Mouse (Mus musculus) midbrain, embryonic 12.5 days (tissue): ENCODE measurements around the gene Agpat4. TPM values are rescaled to one million over a fixed set of nuclear protein-coding genes. Genes with fewer than 3 reads are reported as not detected.

Source experiments
- ATAC-seq: fragments of 200-750 bp; cut with Nextera tagmentation; 2 replicates; pipeline ENCODE4 v1.8.0; 2017; ENCODE audit warnings: low read depth, moderate TSS enrichment, moderate library complexity; ENCODE audit not compliant: low FRiP score
- H3K27ac ChIP-seq: fragments of 300-500 bp; sonication (generic); replicated peaks from 2 replicates; pipeline ENCODE4 v1.5.1; 2016; ENCODE audit warnings: mild to moderate bottlenecking
- H3K27me3 ChIP-seq: fragments of 300-500 bp; sonication (generic); 2 replicates; pipeline ENCODE4 v1.6.1; 2016; ENCODE audit warnings: mild to moderate bottlenecking
- H3K36me3 ChIP-seq: fragments of 300-500 bp; sonication (generic); 2 replicates; pipeline ENCODE4 v1.6.1; 2016
- H3K4me1 ChIP-seq: fragments of 300-500 bp; sonication (generic); 2 replicates; pipeline ENCODE4 v1.6.1; 2016
- H3K4me2 ChIP-seq: fragments of 300-500 bp; sonication (generic); replicated peaks from 2 replicates; pipeline ENCODE4 v1.6.1; 2016; ENCODE audit warnings: mild to moderate bottlenecking, moderate library complexity
- H3K4me3 ChIP-seq: fragments of 300-500 bp; sonication (generic); 2 replicates; pipeline ENCODE4 v1.5.1; 2016; ENCODE audit warnings: mild to moderate bottlenecking
- H3K9ac ChIP-seq: fragments of 300-500 bp; sonication (generic); replicated peaks from 2 replicates; pipeline ENCODE4 v1.6.1; 2016; ENCODE audit warnings: mild to moderate bottlenecking, moderate library complexity
- H3K9me3 ChIP-seq: fragments of 300-500 bp; sonication (generic); 2 replicates; pipeline ENCODE4 v1.6.1; 2016; ENCODE audit warnings: mild to moderate bottlenecking
- WGBS: fragments of 180-500 bp; shearing (Covaris S2); methylation state at CpG from one replicate; pipeline ENCODE4 v1.1.7; 2016; 5-methylcytosine and 5-hydroxymethylcytosine counted together
- polyA plus RNA-seq: library from polyadenylated mRNA; unstranded; fragments of >200 nt; fragmentation: Nextera tagmentation; extraction: Ambion mirVana; gene quantifications from 2 replicates; pipeline ENCODE4 v1.2.1, GENCODE M21; 2016

The Agpat4 gene
- polyA plus RNA-seq, 1 experiment from 2014 or later: 42.4 TPM

DNA sequence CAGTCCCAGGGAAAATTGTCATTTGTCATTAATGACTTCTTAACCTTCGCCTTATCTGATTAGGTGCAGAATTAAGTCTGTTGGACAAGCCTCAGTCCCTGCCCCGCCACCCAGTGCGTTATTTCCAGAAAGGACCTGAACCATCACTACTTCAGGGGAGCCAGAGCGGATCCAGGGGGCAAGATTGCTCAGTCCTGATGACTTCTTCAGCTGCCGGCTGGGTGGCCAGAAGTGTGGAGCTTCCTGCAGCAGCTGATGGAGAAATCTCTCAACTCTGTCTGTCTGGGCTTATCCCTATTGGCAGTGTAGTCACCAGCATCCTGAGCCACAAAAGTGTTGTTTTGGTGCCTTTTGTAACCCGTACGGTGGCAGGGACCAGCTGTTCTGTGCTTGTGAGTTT is 60.8 kb downstream of the Agpat4 start:
- Histone ChIP-seq H3K4me2 (no peak overlapping the region), H3K4me3 (no peak overlapping the region), H3K9ac (no peak overlapping the region), H3K4me1 (0 out of 2 replicates have a peak, but pooled peaks cover 2% of the 10 kb centered on the region), H3K36me3 (peaks cover 28% of the 10 kb centered on the region), H3K27ac (no peak overlapping the region), H3K27me3 (no peaks in the 10 kb centered on the region), H3K9me3 (no peaks in the 10 kb centered on the region; the same call in 1 of the 2 replicates)
- no peak for ATAC-seq
- 92% methylated on average over 7 of the region's 7 CpGs for WGBS

DNA sequence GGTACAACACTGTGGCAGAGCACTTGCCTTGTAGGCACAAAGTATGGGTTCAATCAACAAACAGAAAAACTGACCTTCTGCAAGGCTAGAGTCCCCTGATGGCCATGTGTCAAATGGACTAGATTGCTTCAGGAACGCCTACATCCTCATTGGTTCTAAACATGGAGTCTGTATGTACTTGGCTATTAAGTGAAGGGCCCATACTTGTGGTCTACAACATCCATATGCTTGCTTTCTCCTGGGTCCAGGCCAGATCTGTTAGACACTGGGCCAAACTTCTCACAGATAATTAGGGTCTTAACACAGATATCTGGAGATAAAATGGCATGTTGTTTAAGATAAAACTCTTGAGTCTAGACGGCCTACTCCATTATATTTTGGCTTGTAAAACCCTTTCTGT is 61.3 kb downstream of the Agpat4 start:
- H3K4me1 ChIP-seq: 0 out of 2 replicates have a peak, but pooled peaks cover 2% of the 10 kb centered on the region
- WGBS: 91% methylated on average over 2 of the region's 2 CpGs
- no peaks in the 10 kb centered on the region; the same call in 1 of the 2 replicates for H3K9me3 ChIP-seq
- ATAC-seq: no peak
- no peak overlapping the region for H3K27ac ChIP-seq
- H3K4me3 ChIP-seq: no peak overlapping the region
- H3K9ac ChIP-seq: no peak overlapping the region
- H3K4me2 ChIP-seq: no peak overlapping the region
- H3K27me3 ChIP-seq: no peaks in the 10 kb centered on the region
- H3K36me3 ChIP-seq: peaks cover 24% of the 10 kb centered on the region

DNA sequence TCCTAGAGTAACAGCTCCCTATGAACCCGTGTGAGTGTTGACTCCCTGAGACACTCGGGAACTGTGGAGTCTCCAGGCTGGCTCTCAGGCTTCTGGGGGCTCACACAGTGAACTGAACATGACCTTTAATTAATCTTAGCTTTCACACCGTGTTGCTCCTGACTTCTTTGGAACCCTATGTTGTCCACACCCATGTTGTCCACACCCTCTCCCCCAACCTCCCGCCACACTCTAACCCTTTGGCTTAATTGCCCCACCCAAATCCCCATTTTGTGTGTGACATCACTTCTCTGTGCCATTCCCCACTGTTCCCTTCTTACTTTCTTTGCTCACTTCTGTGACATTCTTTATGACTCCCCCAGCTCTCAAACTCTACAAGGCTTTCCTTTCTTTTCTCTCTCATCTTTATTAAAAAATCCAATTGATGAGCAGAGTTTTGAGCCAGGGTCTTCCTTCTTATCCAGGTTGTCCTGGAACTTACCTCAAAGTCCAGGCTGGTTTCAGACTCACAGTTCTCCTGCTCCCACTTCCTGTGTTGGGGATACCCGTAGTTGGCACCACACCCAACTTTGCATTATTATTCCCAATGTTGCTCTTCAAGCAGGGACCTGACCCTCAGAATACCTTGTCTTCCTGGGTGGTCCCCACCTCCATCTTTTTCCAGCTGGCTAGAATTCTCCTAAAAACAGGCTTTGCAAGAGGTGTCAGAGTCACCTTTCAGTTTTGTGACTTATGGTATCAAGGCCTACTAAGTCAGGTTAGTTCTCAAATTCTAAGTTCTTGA is 64.4 kb downstream of the Agpat4 start:
- Histone ChIP-seq H3K36me3 (peaks cover 10% of the 10 kb centered on the region; the same call in 1 of the 2 replicates), H3K9ac (no peak overlapping the region), H3K4me2 (no peak overlapping the region), H3K4me3 (no peak overlapping the region), H3K9me3 (no peaks in the 10 kb centered on the region), H3K27me3 (no peaks in the 10 kb centered on the region), H3K27ac (no peak overlapping the region), H3K4me1 (peaks cover 6% of the 10 kb centered on the region)
- ATAC-seq: no peak
- 84% methylated on average over 5 of the region's 5 CpGs for WGBS

DNA sequence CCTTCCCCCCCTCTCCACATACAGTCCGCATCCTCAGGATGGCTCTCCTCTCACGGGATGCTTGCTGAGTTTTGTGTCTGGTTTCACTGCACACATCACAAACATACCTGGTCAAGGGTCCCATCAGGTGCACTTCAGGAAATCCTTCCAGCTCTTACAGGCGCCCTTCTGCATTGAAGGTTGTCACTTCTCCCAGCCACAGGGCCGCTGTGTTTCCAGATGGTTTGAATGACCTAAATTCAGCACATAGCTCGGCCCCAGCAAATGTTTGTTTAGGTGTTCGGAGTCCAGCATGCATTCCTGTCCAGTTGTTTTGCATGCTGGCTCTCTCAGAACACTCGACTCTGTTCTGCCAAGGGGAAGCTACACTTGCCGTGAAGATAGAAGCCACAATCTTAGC is 65.8 kb downstream of the Agpat4 start:
- H3K27me3 ChIP-seq: no peaks in the 10 kb centered on the region
- no peak overlapping the region for H3K27ac ChIP-seq
- H3K4me1 ChIP-seq: peaks cover 6% of the 10 kb centered on the region
- no peak overlapping the region for H3K4me2 ChIP-seq
- no peak for ATAC-seq
- H3K9me3 ChIP-seq: no peaks in the 10 kb centered on the region
- no peak overlapping the region for H3K4me3 ChIP-seq
- 75% methylated on average over 8 of the region's 8 CpGs for WGBS
- H3K36me3 ChIP-seq: peaks cover 6% of the 10 kb centered on the region; the same call in 1 of the 2 replicates
- no peak overlapping the region for H3K9ac ChIP-seq

DNA sequence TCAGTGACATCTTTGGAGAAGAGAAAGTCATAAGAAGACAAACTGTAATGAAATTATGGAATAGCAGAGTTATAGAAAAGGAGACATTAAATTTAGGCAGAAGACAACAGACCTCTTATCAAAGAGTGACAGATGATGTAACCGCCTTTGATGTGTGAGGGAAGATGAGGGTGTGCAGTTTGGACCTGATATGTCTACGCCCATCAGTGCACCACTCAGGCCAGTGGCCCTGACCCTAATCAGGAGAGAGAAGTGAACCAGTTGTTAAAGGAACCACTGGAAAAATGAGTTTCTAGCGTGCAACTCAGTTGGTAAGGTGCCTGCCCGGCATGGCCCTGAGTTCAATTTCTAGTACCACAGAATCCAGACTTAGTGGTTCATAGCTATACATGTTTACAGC is 67.4 kb downstream of the Agpat4 start:
- Histone ChIP-seq H3K9ac (no peak overlapping the region), H3K27me3 (no peaks in the 10 kb centered on the region), H3K36me3 (no peaks in the 10 kb centered on the region), H3K4me1 (peaks cover 6% of the 10 kb centered on the region), H3K4me2 (no peak overlapping the region), H3K9me3 (no peaks in the 10 kb centered on the region), H3K27ac (no peak overlapping the region), H3K4me3 (no peak overlapping the region)
- WGBS: 96% methylated on average over 4 of the region's 4 CpGs
- ATAC-seq: no peak

DNA sequence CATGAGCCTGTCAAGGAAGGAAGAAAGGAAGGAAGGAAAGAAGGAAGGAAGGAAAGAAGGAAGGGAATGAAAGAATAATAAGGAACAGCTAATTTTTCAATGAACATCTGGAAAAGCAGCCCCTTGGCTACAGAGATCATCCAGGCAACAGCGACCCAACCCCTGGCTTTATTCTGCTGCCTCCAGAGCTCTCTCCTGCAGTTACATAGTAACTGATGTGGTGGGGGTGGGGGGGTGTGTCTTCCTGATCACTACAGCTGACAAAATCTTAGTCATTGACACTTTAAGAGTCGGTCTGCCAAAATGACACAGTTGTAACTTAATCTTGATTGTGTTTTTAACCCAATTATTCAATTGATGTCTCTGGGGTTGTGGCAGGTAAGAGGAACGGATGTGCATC is 67.8 kb downstream of the Agpat4 start:
- Histone ChIP-seq H3K4me2 (no peak overlapping the region), H3K27me3 (no peaks in the 10 kb centered on the region), H3K4me1 (peaks cover 6% of the 10 kb centered on the region), H3K9me3 (no peaks in the 10 kb centered on the region), H3K9ac (no peak overlapping the region), H3K36me3 (no peaks in the 10 kb centered on the region), H3K27ac (no peak overlapping the region), H3K4me3 (no peak overlapping the region)
- WGBS: 91% methylated on average over 3 of the region's 3 CpGs
- ATAC-seq: no peak

DNA sequence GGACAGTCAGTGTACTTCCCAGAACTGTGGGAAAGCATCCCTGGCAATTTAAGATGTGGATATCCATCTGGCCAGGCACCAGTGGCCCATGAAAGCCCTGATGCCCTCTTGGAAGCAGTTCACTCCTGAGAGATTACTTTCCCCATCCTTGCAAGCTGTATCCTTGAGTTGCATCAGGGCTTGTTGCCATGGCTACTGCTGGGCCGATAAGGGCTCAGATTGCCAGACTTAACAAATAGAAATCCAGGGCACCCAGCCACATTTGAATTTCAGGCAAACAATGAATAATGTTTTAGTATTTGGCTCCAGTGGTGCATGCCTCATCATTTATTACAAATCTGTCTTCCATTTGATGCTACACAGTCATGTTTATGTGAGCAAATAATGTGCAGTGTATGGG is 69.3 kb downstream of the Agpat4 start:
- peak overlapping the region; percentile 22; the same call in 1 of the 2 replicates for H3K27ac ChIP-seq
- WGBS: 48% methylated on average over 1 of the region's 1 CpGs

DNA sequence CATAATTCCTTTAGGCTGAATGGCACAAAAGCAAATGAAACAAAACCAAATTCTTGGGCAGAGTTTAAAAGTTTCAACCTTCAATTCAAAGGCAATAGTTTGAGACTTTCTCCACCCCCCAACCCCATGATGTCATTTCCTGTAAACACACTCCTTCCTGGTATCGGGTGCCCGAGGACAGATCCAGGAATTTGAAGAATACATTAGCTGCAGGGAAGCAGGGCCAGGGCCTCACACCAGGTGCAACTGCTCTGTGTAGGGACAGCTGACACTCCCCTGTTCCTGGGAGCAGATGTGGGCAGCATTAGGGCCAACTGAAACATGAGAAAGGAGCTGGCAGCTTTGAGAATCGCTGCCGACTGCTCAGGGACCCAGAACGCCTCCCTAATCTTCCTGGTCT is 76.6 kb downstream of the Agpat4 start:
- Histone ChIP-seq H3K4me3 (no peak overlapping the region), H3K4me2 (no peak overlapping the region), H3K4me1 (peaks cover 4% of the 10 kb centered on the region; the same call in 1 of the 2 replicates), H3K36me3 (0 out of 2 replicates have a peak, but pooled peaks cover 22% of the 10 kb centered on the region), H3K27me3 (no peaks in the 10 kb centered on the region), H3K9ac (no peak overlapping the region), H3K9me3 (no peaks in the 10 kb centered on the region), H3K27ac (no peak overlapping the region)
- no peak for ATAC-seq
- WGBS: 66% methylated on average over 5 of the region's 5 CpGs

More for the DNA sequence above, 69.3 kb downstream of the Agpat4 start:
- ATAC-seq: no peak
- Histone ChIP-seq H3K4me1 (peaks cover 6% of the 10 kb centered on the region), H3K4me3 (no peak overlapping the region), H3K36me3 (0 out of 2 replicates have a peak, but pooled peaks cover 3% of the 10 kb centered on the region), H3K9ac (no peak overlapping the region), H3K4me2 (no peak overlapping the region), H3K9me3 (no peaks in the 10 kb centered on the region), H3K27me3 (no peaks in the 10 kb centered on the region)

DNA sequence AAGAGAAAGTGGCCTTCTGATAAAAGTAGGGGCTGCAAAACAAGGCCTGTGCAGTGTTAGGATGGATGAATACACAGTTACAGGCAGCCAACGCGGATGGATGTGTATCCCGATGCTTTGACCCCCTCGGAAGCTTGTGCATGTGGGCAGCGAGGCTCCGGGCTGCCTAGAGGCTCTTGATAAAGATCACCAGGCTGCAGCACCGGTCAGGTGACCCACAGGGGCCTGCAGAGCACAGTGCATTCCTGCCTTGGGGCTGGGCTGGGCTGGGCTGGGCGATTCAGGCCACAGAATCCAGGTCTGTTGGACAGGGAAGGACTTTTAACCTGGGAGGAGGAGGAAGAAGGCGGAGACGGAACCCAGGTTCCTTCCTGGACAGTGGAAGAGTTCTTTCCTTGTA is 77.1 kb downstream of the Agpat4 start:
- H3K27ac ChIP-seq: no peak overlapping the region
- H3K4me1 ChIP-seq: peaks cover 4% of the 10 kb centered on the region; the same call in 1 of the 2 replicates
- H3K27me3 ChIP-seq: no peaks in the 10 kb centered on the region
- 0 out of 2 replicates have a peak, but pooled peaks cover 22% of the 10 kb centered on the region for H3K36me3 ChIP-seq
- H3K4me3 ChIP-seq: no peak overlapping the region
- 65% methylated on average over 10 of the region's 10 CpGs for WGBS
- no peak overlapping the region for H3K9ac ChIP-seq
- ATAC-seq: no peak
- H3K4me2 ChIP-seq: no peak overlapping the region
- no peaks in the 10 kb centered on the region for H3K9me3 ChIP-seq

DNA sequence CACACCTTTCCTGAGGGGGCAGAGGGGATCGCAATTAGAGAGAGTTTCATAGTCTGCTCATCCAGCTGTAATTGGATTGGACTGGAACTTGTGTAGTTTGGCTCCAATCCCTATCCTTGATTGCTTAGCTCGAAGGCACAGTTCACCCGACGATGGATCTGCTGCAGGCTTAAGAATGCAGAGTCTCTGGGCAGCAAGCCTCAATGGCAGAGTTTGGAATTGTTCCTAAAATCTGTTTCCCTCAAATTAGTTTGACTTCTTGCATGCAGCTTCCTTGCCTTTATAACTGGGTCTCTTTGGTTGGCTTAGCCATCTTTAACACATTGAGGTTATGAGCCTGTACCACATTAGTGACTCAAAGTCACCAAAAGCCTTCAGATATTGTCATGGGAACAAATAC is 81.4 kb downstream of the Agpat4 start:
- H3K27me3 ChIP-seq: no peaks in the 10 kb centered on the region

DNA sequence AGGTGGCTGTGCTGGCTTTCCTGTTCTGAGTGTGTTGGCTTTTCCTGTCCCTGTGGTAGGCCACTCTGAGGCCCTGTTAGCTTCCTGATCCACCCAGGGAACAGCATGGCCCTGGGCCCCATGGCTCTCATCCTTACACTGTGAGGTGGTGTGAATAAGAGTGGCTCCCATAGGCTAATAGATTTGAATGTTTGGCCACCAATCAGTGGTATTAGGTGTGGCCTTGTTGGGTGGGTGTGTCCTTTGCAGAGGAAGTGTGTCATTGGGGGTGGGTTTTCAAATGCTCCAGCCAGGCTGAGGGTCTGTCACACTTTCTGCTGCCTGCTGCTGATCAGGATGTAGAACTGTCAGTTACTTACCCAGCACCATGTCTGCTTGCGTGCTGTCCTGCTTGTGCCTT is 82.6 kb downstream of the Agpat4 start:
- Histone ChIP-seq H3K9ac (no peak overlapping the region), H3K27ac (no peak overlapping the region), H3K9me3 (no peaks in the 10 kb centered on the region), H3K4me3 (no peak overlapping the region), H3K27me3 (no peaks in the 10 kb centered on the region), H3K36me3 (0 out of 2 replicates have a peak, but pooled peaks cover 14% of the 10 kb centered on the region), H3K4me1 (peaks cover 24% of the 10 kb centered on the region), H3K4me2 (no peak overlapping the region)
- ATAC-seq: no peak
- 91% methylated on average over 1 of the region's 1 CpGs for WGBS

More for the DNA sequence above, 81.4 kb downstream of the Agpat4 start:
- no peak for ATAC-seq
- Histone ChIP-seq H3K4me1 (peaks cover 16% of the 10 kb centered on the region), H3K27ac (no peak overlapping the region), H3K36me3 (0 out of 2 replicates have a peak, but pooled peaks cover 14% of the 10 kb centered on the region), H3K9ac (no peak overlapping the region), H3K4me2 (no peak overlapping the region), H3K4me3 (no peak overlapping the region), H3K9me3 (no peaks in the 10 kb centered on the region)
- WGBS: 89% methylated on average over 4 of the region's 4 CpGs

DNA sequence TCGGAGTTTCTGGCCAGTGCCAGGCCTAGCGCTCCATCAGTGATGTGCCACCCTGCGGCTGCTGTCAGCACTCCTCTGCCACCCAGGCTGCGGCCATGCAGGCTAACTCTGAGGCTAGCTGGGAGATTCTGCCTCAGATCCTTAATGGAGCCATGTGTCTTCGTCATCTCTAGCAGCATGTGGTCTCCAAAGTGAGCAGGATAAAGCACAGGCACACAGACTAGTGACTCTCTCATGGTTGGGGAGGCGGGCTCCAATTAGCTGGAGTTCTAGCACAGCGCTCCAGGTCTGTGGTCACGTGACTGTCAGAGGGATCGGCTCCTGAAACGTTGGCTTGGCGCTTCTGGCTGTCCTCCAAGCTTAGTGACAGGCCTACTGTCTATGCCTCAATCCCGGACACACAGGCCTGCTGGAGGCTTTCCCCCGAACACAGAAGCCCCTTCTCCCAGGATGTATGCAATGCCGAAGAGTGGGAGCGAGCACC is 85.0 kb downstream of the Agpat4 start:
- H3K36me3 ChIP-seq: 0 out of 2 replicates have a peak, but pooled peaks cover 5% of the 10 kb centered on the region
- H3K9ac ChIP-seq: no peak overlapping the region
- H3K9me3 ChIP-seq: no peaks in the 10 kb centered on the region
- H3K4me2 ChIP-seq: no peak overlapping the region
- no peak for ATAC-seq
- no peak overlapping the region for H3K27ac ChIP-seq
- no peak overlapping the region for H3K4me3 ChIP-seq
- no peaks in the 10 kb centered on the region for H3K27me3 ChIP-seq
- WGBS: 77% methylated on average over 15 of the region's 15 CpGs
- peaks cover 39% of the 10 kb centered on the region for H3K4me1 ChIP-seq
